Mouse (Mus musculus) neural tube, embryonic 14.5 days (tissue): ENCODE measurements at regions not wholly inside any gene's neighbourhood (a gene's known extent, or its start where the extent isn't known, plus 50 kb on each side); places are given as distances from the start of the nearest gene placed in this dataset.

Source experiments
- ATAC-seq: fragments of 200-750 bp; cut with Nextera tagmentation; 2 replicates; pipeline ENCODE4 v1.8.0; 2017; ENCODE audit warnings: low read depth, mild to moderate bottlenecking, moderate TSS enrichment, moderate library complexity
- H3K27ac ChIP-seq: fragments of 300-500 bp; sonication (generic); 2 replicates; pipeline ENCODE4 v1.5.1; 2014; ENCODE audit warnings: low read depth, mild to moderate bottlenecking, control low read depth, low read length, moderate library complexity, mixed read lengths
- H3K27me3 ChIP-seq: fragments of 300-500 bp; sonication (generic); 2 replicates; pipeline ENCODE4 v1.6.1; 2014; ENCODE audit warnings: low read length; ENCODE audit not compliant: control insufficient read depth, insufficient read depth
- H3K36me3 ChIP-seq: fragments of 300-500 bp; sonication (generic); 2 replicates; pipeline ENCODE4 v1.6.1; 2014; ENCODE audit warnings: low read length, mixed read lengths; ENCODE audit not compliant: control insufficient read depth, insufficient read depth
- H3K4me1 ChIP-seq: fragments of 300-500 bp; sonication (generic); 2 replicates; pipeline ENCODE4 v1.6.1; 2014; ENCODE audit warnings: low read length; ENCODE audit not compliant: control insufficient read depth, insufficient read depth
- H3K4me2 ChIP-seq: fragments of 300-500 bp; sonication (generic); 2 replicates; pipeline ENCODE4 v1.6.1; 2014; ENCODE audit warnings: mild to moderate bottlenecking, low read depth, low read length, control low read depth
- H3K4me3 ChIP-seq: fragments of 300-500 bp; sonication (generic); 2 replicates; pipeline ENCODE4 v1.5.1; 2014; ENCODE audit warnings: low read depth, low read length, control low read depth, mixed read lengths
- H3K9ac ChIP-seq: fragments of 300-500 bp; sonication (generic); replicated peaks from 2 replicates; pipeline ENCODE4 v1.6.1; 2014; ENCODE audit warnings: low read depth, mild to moderate bottlenecking, control low read depth, low read length, mixed read lengths
- H3K9me3 ChIP-seq: fragments of 300-500 bp; sonication (generic); 2 replicates; pipeline ENCODE4 v1.6.1; 2016; ENCODE audit warnings: low read length; ENCODE audit not compliant: control insufficient read depth
- WGBS: fragments of 180-500 bp; shearing (Covaris S2); extraction: QIAGEN DNeasy Blood & Tissue Kit; methylation state at CpG from one replicate; pipeline ENCODE4 v1.1.7; 2014; 5-methylcytosine and 5-hydroxymethylcytosine counted together

- Histone ChIP-seq H3K9me3 (no peaks in the 10 kb centered on the region), H3K4me1 (no peaks in the 10 kb centered on the region), H3K4me3 (no peak overlapping the region), H3K4me2 (no peak overlapping the region), H3K9ac (no peak overlapping the region), H3K36me3 (no peaks in the 10 kb centered on the region), H3K27ac (no peak overlapping the region), H3K27me3 (no peaks in the 10 kb centered on the region)
- ATAC-seq, result no peak
These were observed 424.2 kb downstream of the Cntn6 start for GRCm38 (mm10) chr6:104916787-104917186.

DNA sequence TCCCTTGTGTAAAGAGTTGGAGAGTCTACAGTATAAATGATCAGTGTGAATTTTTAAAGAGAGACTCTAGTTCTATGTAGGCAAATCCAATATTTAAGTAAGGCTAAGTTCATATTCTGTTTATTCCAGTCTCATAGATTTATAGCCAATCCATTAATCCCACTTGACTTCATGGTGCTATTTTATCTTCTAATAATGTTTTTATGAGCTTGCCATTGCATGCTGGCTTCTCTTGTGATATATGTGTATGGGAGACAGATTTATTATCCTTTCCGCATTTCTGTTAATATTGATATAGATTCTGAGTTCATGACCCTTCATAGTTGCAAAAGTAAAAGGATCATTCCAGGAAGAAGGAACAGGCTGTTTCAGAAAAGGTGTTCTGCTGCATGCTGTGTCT, 430.0 kb downstream of the Cntn6 start:
- Histone ChIP-seq H3K4me3 (no peak overlapping the region), H3K4me1 (no peaks in the 10 kb centered on the region), H3K27ac (no peak overlapping the region), H3K4me2 (no peak overlapping the region), H3K9me3 (no peaks in the 10 kb centered on the region), H3K36me3 (no peaks in the 10 kb centered on the region), H3K9ac (no peak overlapping the region), H3K27me3 (no peaks in the 10 kb centered on the region)
- WGBS, result 74% methylated on average over 1 of the region's 1 CpGs
- ATAC-seq, result no peak

DNA sequence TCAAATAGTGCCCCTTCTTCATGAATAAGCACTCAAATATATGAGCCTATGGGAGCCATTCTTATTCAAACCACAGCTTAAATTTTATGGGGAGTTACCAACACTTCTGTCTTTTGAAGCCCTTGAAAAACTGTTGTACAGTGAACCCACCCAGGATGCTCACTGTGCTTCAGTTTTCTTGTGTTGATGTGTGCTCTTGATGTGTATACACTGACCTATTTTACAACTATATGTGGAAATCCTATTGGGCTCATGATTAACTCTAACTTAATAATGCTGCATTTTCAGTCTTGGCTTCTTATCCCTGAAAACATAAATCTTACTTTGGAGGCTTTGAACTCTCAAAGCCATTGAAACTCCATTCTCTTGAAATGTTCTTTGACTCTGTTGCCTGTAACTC, 433.5 kb downstream of the Cntn6 start:
- Histone ChIP-seq H3K4me3 (no peak overlapping the region), H3K27me3 (no peaks in the 10 kb centered on the region), H3K36me3 (no peaks in the 10 kb centered on the region), H3K4me1 (no peaks in the 10 kb centered on the region), H3K9ac (no peak overlapping the region), H3K4me2 (no peak overlapping the region), H3K27ac (no peak overlapping the region), H3K9me3 (no peaks in the 10 kb centered on the region)
- no peak for ATAC-seq

DNA sequence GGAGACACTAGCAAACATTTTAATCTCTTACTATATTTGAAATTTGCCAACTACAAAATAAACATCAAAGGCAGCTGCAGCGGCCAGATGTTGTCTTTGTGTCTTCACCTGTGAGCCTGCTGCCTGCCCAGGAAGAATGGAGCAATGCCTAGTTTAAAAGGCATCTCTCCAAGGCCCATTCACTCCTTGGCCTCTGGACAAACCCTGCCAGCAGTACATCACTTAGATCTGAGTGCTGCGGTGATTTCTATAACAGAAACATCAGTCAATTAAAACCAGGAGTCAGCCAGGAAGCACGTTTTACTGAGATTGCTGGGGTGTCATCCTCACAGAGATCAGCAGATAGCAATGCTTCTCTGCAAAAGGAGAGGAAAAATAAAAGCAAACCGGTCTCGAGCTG, 437.7 kb downstream of the Cntn6 start:
- Histone ChIP-seq H3K4me2 (no peak overlapping the region), H3K36me3 (no peaks in the 10 kb centered on the region), H3K9ac (no peak overlapping the region), H3K4me3 (no peak overlapping the region), H3K4me1 (no peaks in the 10 kb centered on the region), H3K27me3 (no peaks in the 10 kb centered on the region), H3K27ac (no peak overlapping the region), H3K9me3 (no peaks in the 10 kb centered on the region)
- WGBS, result 58% methylated on average over 5 of the region's 5 CpGs
- ATAC-seq, result no peak

- Histone ChIP-seq H3K4me1 (no peaks in the 10 kb centered on the region), H3K27ac (no peak overlapping the region), H3K9ac (no peak overlapping the region), H3K27me3 (no peaks in the 10 kb centered on the region), H3K4me2 (no peak overlapping the region), H3K4me3 (no peak overlapping the region), H3K9me3 (no peaks in the 10 kb centered on the region), H3K36me3 (no peaks in the 10 kb centered on the region)
- 95% methylated on average over 4 of the region's 4 CpGs for WGBS
- ATAC-seq, result no peak
These were observed 439.6 kb downstream of the Cntn6 start for GRCm38 (mm10) chr6:104932153-104932552.

- Histone ChIP-seq H3K9me3 (no peaks in the 10 kb centered on the region), H3K27me3 (no peaks in the 10 kb centered on the region), H3K4me2 (no peak overlapping the region), H3K4me1 (no peaks in the 10 kb centered on the region), H3K4me3 (no peak overlapping the region), H3K36me3 (no peaks in the 10 kb centered on the region), H3K9ac (no peak overlapping the region), H3K27ac (no peak overlapping the region)
- no peak for ATAC-seq
- WGBS, result 88% methylated on average over 1 of the region's 1 CpGs
These were observed 446.5 kb downstream of the Cntn6 start for GRCm38 (mm10) chr6:104939134-104939533.

GRCm38 (mm10) chr6:104974517-104974916, 481.9 kb downstream of the Cntn6 start:
- no peak overlapping the region for H3K4me2 ChIP-seq
- no peaks in the 10 kb centered on the region for H3K27me3 ChIP-seq
- H3K9ac ChIP-seq, result no peak overlapping the region
- no peak for ATAC-seq
- no peaks in the 10 kb centered on the region for H3K9me3 ChIP-seq
- H3K4me3 ChIP-seq, result no peak overlapping the region
- no peaks in the 10 kb centered on the region for H3K36me3 ChIP-seq
- H3K27ac ChIP-seq, result no peak overlapping the region
- H3K4me1 ChIP-seq, result no peaks in the 10 kb centered on the region

- Histone ChIP-seq H3K9me3 (no peaks in the 10 kb centered on the region), H3K9ac (no peak overlapping the region), H3K4me2 (no peak overlapping the region), H3K27ac (no peak overlapping the region), H3K27me3 (no peaks in the 10 kb centered on the region), H3K36me3 (no peaks in the 10 kb centered on the region), H3K4me1 (no peaks in the 10 kb centered on the region), H3K4me3 (no peak overlapping the region)
- WGBS, result 52% methylated on average over 1 of the region's 1 CpGs
- no peak for ATAC-seq
These were observed 491.6 kb downstream of the Cntn6 start for GRCm38 (mm10) chr6:104984144-104984543.

GRCm38 (mm10) chr6:104989863-104990262, 497.3 kb downstream of the Cntn6 start:
- 90% methylated on average over 4 of the region's 4 CpGs for WGBS
- Histone ChIP-seq H3K9me3 (no peaks in the 10 kb centered on the region), H3K27ac (no peak overlapping the region), H3K4me3 (no peak overlapping the region), H3K4me2 (no peak overlapping the region), H3K4me1 (no peaks in the 10 kb centered on the region), H3K9ac (no peak overlapping the region), H3K36me3 (no peaks in the 10 kb centered on the region), H3K27me3 (no peaks in the 10 kb centered on the region)
- ATAC-seq, result no peak

DNA sequence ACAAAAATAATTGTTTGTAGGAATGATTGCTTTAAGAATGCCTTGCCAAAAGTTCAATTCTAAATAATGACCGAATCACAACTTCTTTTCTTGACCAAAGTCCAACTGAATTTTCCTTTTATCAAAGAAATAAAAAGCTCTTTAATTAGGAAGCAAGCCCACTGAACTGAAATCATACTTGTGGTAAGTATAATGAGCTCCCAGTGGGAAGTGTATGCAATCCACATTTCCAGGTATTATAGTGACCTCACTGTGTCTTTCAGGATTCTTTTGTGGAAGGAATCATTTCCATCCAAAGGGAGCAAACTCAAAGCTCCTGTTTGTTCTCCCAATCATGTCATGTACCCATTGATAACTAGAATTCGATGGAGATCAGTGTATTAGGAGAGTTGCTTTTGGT, 497.8 kb downstream of the Cntn6 start:
- no peak for ATAC-seq
- 88% methylated on average over 2 of the region's 2 CpGs for WGBS
- H3K9me3 ChIP-seq, result no peaks in the 10 kb centered on the region
- no peak overlapping the region for H3K4me2 ChIP-seq
- no peak overlapping the region for H3K27ac ChIP-seq
- no peak overlapping the region for H3K9ac ChIP-seq
- no peak overlapping the region for H3K4me3 ChIP-seq
- H3K4me1 ChIP-seq, result no peaks in the 10 kb centered on the region
- H3K36me3 ChIP-seq, result no peaks in the 10 kb centered on the region
- H3K27me3 ChIP-seq, result no peaks in the 10 kb centered on the region
